15 mouse cellular contexts compared by ENCODE assay signal in the genomic region with DNA sequence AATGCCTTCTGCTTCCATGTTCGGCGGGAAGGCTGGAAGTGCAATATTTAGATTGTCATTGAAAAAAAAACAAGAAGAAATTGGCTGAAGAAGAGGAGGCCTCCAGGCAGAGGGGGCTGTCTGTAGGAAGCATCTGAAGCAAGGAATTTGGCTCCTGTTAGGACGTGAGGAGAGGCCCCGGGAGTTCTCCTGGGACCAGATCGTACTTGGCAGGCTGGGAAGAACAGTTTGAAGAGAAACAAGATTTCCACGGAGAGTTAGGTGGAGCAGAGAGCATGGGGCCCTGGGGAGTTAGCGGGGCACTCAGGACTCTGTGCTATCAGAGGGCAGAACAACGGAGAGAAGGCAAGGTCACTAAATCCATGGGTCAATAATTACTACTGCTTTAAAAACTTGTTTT. TPM values are rescaled to one million over a fixed set of nuclear protein-coding genes. Genes with fewer than 3 reads are reported as not detected.
DNase-seq lines count a peak whose midpoint lies in the region; ATAC-seq and TF ChIP-seq lines count a peak whose summit lies in the region.
"Had no signal": no experiment of that assay in that cellular context is flagged by ENCODE, and none has a peak within 500 bp of the region (broad histone marks: within the 10 kb centered on the region; RNA-seq: fewer than 3 reads in every experiment).

No protein-coding gene starts in this region.

- H3K4me1 ChIP-seq in lung, embryonic 16.5 days (replicated peaks; ENCODE audit: control insufficient read depth, insufficient read depth, low read length) = peaks cover 6% of the 10 kb centered on the region
- no peaks in the 10 kb centered on the region for H3K4me1 ChIP-seq in liver, postnatal 0 days (ENCODE audit: insufficient read depth)

- peak; percentile 78 for DNase-seq in adrenal gland, postnatal 10 days
- no peak for DNase-seq in adrenal gland, adult 8-10 months
- DNase-seq in lung, postnatal 14 days = no peak
- DNase-seq in heart, postnatal 10 days = peak; percentile 55 to 56
- peak; percentile 70 for DNase-seq in testis, postnatal 14 days (ENCODE audit: low spot score)
- DNase-seq in liver, postnatal 0 days = no peak
- no peak for DNase-seq in left cerebral cortex, adult 11 months (ENCODE audit: low spot score)
- DNase-seq: cerebellum, adult 2 months; embryo, embryonic 11 days; kidney, adult 18-20 months; right cerebral cortex, postnatal 14 days had no signal

- intact Hi-C loops in heart, postnatal 10 days (cut with DNase I) = no loop called here

- WGBS in lung, embryonic 16.5 days = 54% methylated on average over 8 of the region's 8 CpGs
- 85% methylated on average over 8 of the region's 8 CpGs for WGBS in liver, postnatal 0 days (ENCODE audit: insufficient replicate concordance)

- H3K4me3 ChIP-seq in lung, embryonic 16.5 days (ENCODE audit: low read length) = no peak overlapping the region
- H3K4me3 ChIP-seq in liver, postnatal 0 days (ENCODE audit: low read depth, low read length) = no peak overlapping the region
- H3K4me3 ChIP-seq: erythroblast, embryonic 14.5 days; limb, embryonic 10.5 days had no signal

- no peak overlapping the region for H3K9ac ChIP-seq in lung, embryonic 16.5 days (ENCODE audit: low read length)
- H3K9ac ChIP-seq in liver, postnatal 0 days (replicated peaks) = no peak overlapping the region
- H3K9ac ChIP-seq: liver, embryonic 14.5 days had no signal

- H3K27ac ChIP-seq in lung, embryonic 16.5 days (ENCODE audit: low read length) = no peak overlapping the region
- no peak overlapping the region for H3K27ac ChIP-seq in liver, postnatal 0 days (ENCODE audit: low read depth)
- H3K27ac ChIP-seq: limb, embryonic 10.5 days; liver, embryonic 14.5 days had no signal

- H3K27me3 ChIP-seq in lung, embryonic 16.5 days (ENCODE audit: control insufficient read depth, insufficient read depth, low read depth, low read length) = no peaks in the 10 kb centered on the region
- no peaks in the 10 kb centered on the region for H3K27me3 ChIP-seq in liver, postnatal 0 days (ENCODE audit: insufficient read depth, low read length)

- TF ChIP-seq CTCF in liver, postnatal 0 days (IDR thresholded peaks at IDR 0.05; ENCODE audit: low read depth) = no peak

- H3K36me3 ChIP-seq in lung, embryonic 16.5 days (ENCODE audit: control insufficient read depth, insufficient read depth, low read length) = no peaks in the 10 kb centered on the region
- no peaks in the 10 kb centered on the region for H3K36me3 ChIP-seq in liver, postnatal 0 days (replicated peaks; ENCODE audit: insufficient read depth, low read length)
- H3K36me3 ChIP-seq: limb, embryonic 10.5 days had no signal

- no peaks in the 10 kb centered on the region for H3K9me3 ChIP-seq in lung, embryonic 16.5 days (ENCODE audit: control insufficient read depth, low read length)
- H3K9me3 ChIP-seq in liver, postnatal 0 days (ENCODE audit: low read length) = no peaks in the 10 kb centered on the region

- no peak overlapping the region for H3K4me2 ChIP-seq in lung, embryonic 16.5 days (ENCODE audit: low read depth, low read length)
- H3K4me2 ChIP-seq in liver, postnatal 0 days (ENCODE audit: low read depth, low read length) = no peak overlapping the region

- ATAC-seq in lung, embryonic 16.5 days (ENCODE audit: low read depth) = peak; percentile 30; the same call in 1 of the 2 replicates
- no peak for ATAC-seq in liver, postnatal 0 days

- no peak for TF ChIP-seq EP300 in liver, postnatal 0 days (IDR thresholded peaks at IDR 0.05; ENCODE audit: low read depth)

RNA-seq across cellular contexts. Expression of a gene that starts 10.0 kb away (rescaled TPM):
- 100 to 1,000 TPM in 1 of 2 experiments, 10 to 100 TPM in 1; 89.4 to 114 TPM for total RNA-seq in adrenal gland, postnatal 10 days (2021)
- 10 to 100 TPM; 48.5 to 74.7 (median 62.8) TPM for total RNA-seq in adrenal gland, adult 8-10 months (2022)
- 57.6 and 63.8 TPM in 2 replicates for polyA plus RNA-seq in lung, embryonic 16.5 days (2015; fragmentation: Nextera tagmentation; extraction: Ambion mirVana)
- total RNA-seq in heart, postnatal 10 days (2021) = 100 to 1,000 TPM in 1 of 2 experiments, 10 to 100 TPM in 1; 95.5 to 102 TPM
- polyA plus RNA-seq in liver, postnatal 0 days (2015; fragmentation: Nextera tagmentation; extraction: Ambion mirVana) = 9.3 and 10.3 TPM in 2 replicates

Comparison
In these comparisons a context has a peak if more than half of its experiments do, and no peak if none do; other contexts are left out.
1. DNase-seq: peak in adrenal gland, postnatal 10 days (single experiment), heart, postnatal 10 days (2 of 2) and testis, postnatal 14 days (single experiment); none in adrenal gland, adult 8-10 months (single experiment), lung, postnatal 14 days (single experiment), liver, postnatal 0 days (single experiment) and left cerebral cortex, adult 11 months (single experiment).